In genomic region chr17:47143898-47144297, GRCm38 (mm10) we compare ENCODE assay signal across 7 mouse cellular contexts.
DNase-seq lines count a peak whose midpoint lies in the region; ATAC-seq and TF ChIP-seq lines count a peak whose summit lies in the region.

No protein-coding gene starts in this region.

- WGBS in embryonic facial prominence, embryonic 14.5 days = 55% methylated on average over 7 of the region's 7 CpGs
- WGBS in hindbrain, embryonic 15.5 days = 42% methylated on average over 7 of the region's 7 CpGs
- 47% methylated on average over 7 of the region's 7 CpGs for WGBS in neural tube, embryonic 13.5 days

- H3K36me3 ChIP-seq in embryonic facial prominence, embryonic 14.5 days (ENCODE audit: control insufficient read depth, insufficient read depth, low read length) = peaks cover 21% of the 10 kb centered on the region; the same call in 1 of the 2 replicates
- no peaks in the 10 kb centered on the region for H3K36me3 ChIP-seq in hindbrain, embryonic 15.5 days
- no peaks in the 10 kb centered on the region for H3K36me3 ChIP-seq in neural tube, embryonic 13.5 days

- no peak for ATAC-seq in embryonic facial prominence, embryonic 14.5 days (ENCODE audit: low read depth)
- ATAC-seq in hindbrain, embryonic 15.5 days (ENCODE audit: low FRiP score, low read depth) = no peak
- ATAC-seq in neural tube, embryonic 13.5 days (ENCODE audit: low read depth) = no peak

- no peak for DNase-seq in layer of hippocampus, adult 2 months (ENCODE audit: low spot score in 2 of 2)
- no peak for DNase-seq in layer of hippocampus, adult 8-10 months (ENCODE audit: low spot score in 2 of 2)
- no peak for DNase-seq in embryonic facial prominence, embryonic 14.5 days (ENCODE audit: low spot score)
- no peak for DNase-seq in thymus, postnatal 36 days
- no peak for DNase-seq in adrenal gland, adult 2 months

- no peak overlapping the region for H3K9ac ChIP-seq in embryonic facial prominence, embryonic 14.5 days (ENCODE audit: low read depth, low read length)
- peak overlapping the region; percentile 16; the same call in 1 of the 2 replicates for H3K9ac ChIP-seq in hindbrain, embryonic 15.5 days
- peak overlapping the region; percentile 55 for H3K9ac ChIP-seq in neural tube, embryonic 13.5 days

- peak overlapping the region; percentile 72; the same call in 1 of the 2 replicates for H3K27ac ChIP-seq in layer of hippocampus, adult 2 months
- H3K27ac ChIP-seq in embryonic facial prominence, embryonic 14.5 days (replicated peaks; ENCODE audit: low read depth, low read length) = no peak overlapping the region
- peak overlapping the region; percentile 58 for H3K27ac ChIP-seq in hindbrain, embryonic 15.5 days (replicated peaks)
- H3K27ac ChIP-seq in neural tube, embryonic 13.5 days (replicated peaks) = peak overlapping the region; percentile 43

- no peaks in the 10 kb centered on the region for H3K27me3 ChIP-seq in embryonic facial prominence, embryonic 14.5 days (replicated peaks; ENCODE audit: control insufficient read depth, insufficient read depth, low read length)
- H3K27me3 ChIP-seq in hindbrain, embryonic 15.5 days = no peaks in the 10 kb centered on the region
- no peaks in the 10 kb centered on the region for H3K27me3 ChIP-seq in neural tube, embryonic 13.5 days

- peak overlapping the region; percentile 91 for H3K4me2 ChIP-seq in embryonic facial prominence, embryonic 14.5 days (ENCODE audit: low read depth, low read length)
- H3K4me2 ChIP-seq in hindbrain, embryonic 15.5 days = peak overlapping the region; percentile 92
- peak overlapping the region; percentile 85 for H3K4me2 ChIP-seq in neural tube, embryonic 13.5 days

- H3K9me3 ChIP-seq in embryonic facial prominence, embryonic 14.5 days (ENCODE audit: control insufficient read depth, low read length) = no peaks in the 10 kb centered on the region
- H3K9me3 ChIP-seq in hindbrain, embryonic 15.5 days = no peaks in the 10 kb centered on the region
- no peaks in the 10 kb centered on the region for H3K9me3 ChIP-seq in neural tube, embryonic 13.5 days

- TF ChIP-seq CTCF in layer of hippocampus, adult 2 months (conservative IDR thresholded peaks at IDR 0.05) = no peak

- peak overlapping the region; percentile 83 for H3K4me3 ChIP-seq in layer of hippocampus, adult 2 months
- no peak overlapping the region for H3K4me3 ChIP-seq in embryonic facial prominence, embryonic 14.5 days (ENCODE audit: low read depth, low read length)
- peak overlapping the region; percentile 68 for H3K4me3 ChIP-seq in hindbrain, embryonic 15.5 days
- peak overlapping the region; percentile 71 for H3K4me3 ChIP-seq in neural tube, embryonic 13.5 days

- peaks cover 32% of the 10 kb centered on the region for H3K4me1 ChIP-seq in embryonic facial prominence, embryonic 14.5 days (ENCODE audit: control insufficient read depth, insufficient read depth, low read length)
- peaks cover 53% of the 10 kb centered on the region for H3K4me1 ChIP-seq in hindbrain, embryonic 15.5 days (replicated peaks)
- H3K4me1 ChIP-seq in neural tube, embryonic 13.5 days (replicated peaks) = peaks cover 69% of the 10 kb centered on the region
